Mouse (Mus musculus) ES-Bruce4 (cell line): ENCODE results near the gene Egflam.

ENCODE experiments used
- CTCF ChIP-seq: IDR thresholded peaks from one replicate; pipeline ENCODE4 v1.8.1; 2011; ENCODE audit warnings: low read depth, low read length
- EP300 ChIP-seq: IDR thresholded peaks from 2 replicates; pipeline ENCODE4 v1.6.1; 2011; ENCODE audit warnings: low read depth, low read length; ENCODE audit not compliant: insufficient read depth

GRCm38 (mm10) chr15:7197652-7198445, 200.3 kb downstream of the Egflam start:
- TF ChIP-seq EP300 (no peak), CTCF (no peak)
